20 mouse cellular contexts compared by ENCODE assay signal in the genomic region with DNA sequence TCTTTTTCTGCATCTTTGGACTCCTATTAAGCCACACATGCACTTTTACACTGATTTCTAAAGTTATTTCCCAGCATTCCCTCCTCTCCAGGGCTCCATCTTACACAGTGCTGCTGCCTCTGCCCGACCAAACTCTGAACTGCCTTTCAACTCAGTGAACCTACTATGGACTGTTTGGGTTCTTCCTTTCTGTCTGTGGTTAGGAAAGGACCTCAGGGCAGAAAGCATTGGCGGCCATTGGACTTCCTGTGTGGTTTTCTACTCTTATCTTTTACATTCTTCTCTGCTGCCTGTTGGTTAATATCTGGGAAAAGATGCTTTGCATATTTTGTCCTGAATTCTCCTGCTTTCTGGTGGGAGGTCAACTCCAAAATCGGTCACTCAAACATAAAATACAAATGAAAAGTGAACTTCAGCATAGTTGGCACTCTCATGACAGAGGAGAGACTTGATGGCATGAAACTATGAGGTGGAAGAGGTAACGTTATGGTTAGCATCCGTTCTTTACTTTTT. TPM values are rescaled to one million over a fixed set of nuclear protein-coding genes. Genes with fewer than 3 reads are reported as not detected.
A peak's percentile ranks its signal among the peaks of the same experiment; 100 is the strongest.
DNase-seq lines count a peak whose midpoint lies in the region; ATAC-seq and TF ChIP-seq lines count a peak whose summit lies in the region.
"Had no signal": no experiment of that assay in that cellular context is flagged by ENCODE, and none has a peak within 500 bp of the region (broad histone marks: within the 10 kb centered on the region; RNA-seq: fewer than 3 reads in every experiment).

No protein-coding gene starts in this region.

- H3K4me3 ChIP-seq in liver, adult 2 months (ENCODE audit: insufficient read depth, low read depth, low read length): no peak overlapping the region
- no peak overlapping the region for H3K4me3 ChIP-seq in intestine, embryonic 16.5 days (ENCODE audit: low read length)
- H3K4me3 ChIP-seq: embryonic facial prominence, embryonic 10.5 days; forebrain, embryonic 15.5 days; heart, adult 2 months; hindbrain, embryonic 13.5 days had no signal

- no peaks in the 10 kb centered on the region for H3K36me3 ChIP-seq in liver, adult 2 months (ENCODE audit: control insufficient read depth, insufficient read depth, low read length)
- H3K36me3 ChIP-seq in intestine, embryonic 16.5 days (ENCODE audit: control insufficient read depth, insufficient read depth, low read length): no peaks in the 10 kb centered on the region
- H3K36me3 ChIP-seq: embryonic facial prominence, embryonic 10.5 days; forebrain, embryonic 15.5 days; hindbrain, embryonic 13.5 days had no signal

- peaks cover 19% of the 10 kb centered on the region for H3K4me1 ChIP-seq in liver, adult 2 months (ENCODE audit: control insufficient read depth, insufficient read depth, low read length)
- H3K4me1 ChIP-seq in intestine, embryonic 16.5 days (ENCODE audit: control insufficient read depth, insufficient read depth, low read length): peaks cover 24% of the 10 kb centered on the region

- no peak for ATAC-seq in intestine, embryonic 16.5 days
- ATAC-seq: forebrain, embryonic 15.5 days; hindbrain, postnatal 0 days had no signal

- H3K9ac ChIP-seq in liver, adult 2 months (ENCODE audit: low read depth, low read length): no peak overlapping the region
- H3K9ac ChIP-seq in intestine, embryonic 16.5 days (ENCODE audit: low read depth, low read length): no peak overlapping the region
- H3K9ac ChIP-seq: forebrain, embryonic 15.5 days; hindbrain, embryonic 13.5 days had no signal

- WGBS in liver, adult 2 months: 27% methylated on average over 5 of the region's 5 CpGs
- WGBS in intestine, embryonic 16.5 days: 82% methylated on average over 5 of the region's 5 CpGs

- peak overlapping the region; percentile 49 for H3K27ac ChIP-seq in liver, adult 2 months (replicated peaks; ENCODE audit: insufficient read depth, low read depth, low read length)
- H3K27ac ChIP-seq in intestine, embryonic 16.5 days (ENCODE audit: low read length): no peak overlapping the region
- H3K27ac ChIP-seq: embryonic facial prominence, embryonic 10.5 days; forebrain, embryonic 15.5 days; heart, adult 2 months; hindbrain, embryonic 13.5 days; hindbrain, postnatal 0 days had no signal

- no peaks in the 10 kb centered on the region for H3K9me3 ChIP-seq in intestine, embryonic 16.5 days (ENCODE audit: control insufficient read depth, low read length)
- H3K9me3 ChIP-seq: embryonic facial prominence, embryonic 10.5 days; forebrain, embryonic 15.5 days; hindbrain, embryonic 13.5 days had no signal

- no peak for TF ChIP-seq CTCF in liver, adult 2 months (IDR thresholded peaks at IDR 0.05; ENCODE audit: low read depth, low read length)

- no peak for TF ChIP-seq POLR2A in liver, adult 2 months (IDR thresholded peaks at IDR 0.05; ENCODE audit: extremely low read depth, insufficient read depth, low read length)

- no peak overlapping the region for H3K4me2 ChIP-seq in intestine, embryonic 16.5 days (ENCODE audit: low read depth, low read length)
- H3K4me2 ChIP-seq: forebrain, embryonic 15.5 days; hindbrain, embryonic 13.5 days had no signal

- DNase-seq in liver, adult 2 months (ENCODE audit: extremely low read depth, low read depth, low spot score): no peak
- DNase-seq in liver (no peak), 416B (ENCODE audit: low read depth) (peak; percentile 8), NIH3T3 (ENCODE audit: low read depth) (peak; percentile 42)
- no peak for DNase-seq in thymus, postnatal 4 days
- DNase-seq: adrenal gland, adult 2 months; adrenal gland, postnatal 25 days; cerebellum, adult 18-20 months; cerebellum, adult 9-11 months; cerebellum, postnatal 36 days; gastrocnemius, postnatal 10 days; heart, adult 2 months; heart, postnatal 10 days had no signal

- no peaks in the 10 kb centered on the region for H3K27me3 ChIP-seq in liver, adult 2 months (ENCODE audit: control insufficient read depth, insufficient read depth, low read length)
- no peaks in the 10 kb centered on the region for H3K27me3 ChIP-seq in intestine, embryonic 16.5 days (replicated peaks; ENCODE audit: control insufficient read depth, insufficient read depth, low read length)
- H3K27me3 ChIP-seq: forebrain, embryonic 15.5 days; hindbrain, embryonic 13.5 days had no signal

- no peaks in the 10 kb centered on the region for H3K79me2 ChIP-seq in liver, adult 2 months (ENCODE audit: control insufficient read depth, insufficient read depth, low read length)

RNA-seq across cellular contexts. Expression of a gene that starts 38.9 kb away (rescaled TPM):
- total RNA-seq in liver, adult 2 months (2014; rRNA removed): 18.8 and 24.4 TPM in 2 replicates
- 27.2 and 34.5 TPM in 2 replicates for polyA plus RNA-seq in liver, adult 2 months (2012; rRNA removed)
- polyA plus RNA-seq in intestine, embryonic 16.5 days (2015; fragmentation: Nextera tagmentation; extraction: Ambion mirVana): 78.5 and 80.0 TPM in 2 replicates
- total RNA-seq: hematopoietic stem cell, adult 5-6 weeks; MEL had no signal

Comparison
In these comparisons a context has a peak if more than half of its experiments do, and no peak if none do; other contexts are left out.
1. DNase-seq: peak in 416B (single experiment) and NIH3T3 (single experiment); none in liver, adult 2 months (single experiment), liver (single experiment) and thymus, postnatal 4 days (single experiment).